Mouse (Mus musculus) adrenal gland, postnatal 25 days (tissue): ENCODE results near the gene Fancl. TPM values are rescaled to one million over a fixed set of nuclear protein-coding genes. Genes with fewer than 3 reads are reported as not detected.

Experiments
- DNase-seq: peaks from one replicate; pipeline ENCODE4 v3.0.0; 2021; ENCODE audit warnings: mixed read lengths
- total RNA-seq: library from RNA; stranded (reverse); gene quantifications from 2 replicates; pipeline ENCODE4 v1.2.3, GENCODE M21; 2021

Fancl gene
- total RNA-seq, 1 experiment from 2014 or later: 16.6 TPM

DNA sequence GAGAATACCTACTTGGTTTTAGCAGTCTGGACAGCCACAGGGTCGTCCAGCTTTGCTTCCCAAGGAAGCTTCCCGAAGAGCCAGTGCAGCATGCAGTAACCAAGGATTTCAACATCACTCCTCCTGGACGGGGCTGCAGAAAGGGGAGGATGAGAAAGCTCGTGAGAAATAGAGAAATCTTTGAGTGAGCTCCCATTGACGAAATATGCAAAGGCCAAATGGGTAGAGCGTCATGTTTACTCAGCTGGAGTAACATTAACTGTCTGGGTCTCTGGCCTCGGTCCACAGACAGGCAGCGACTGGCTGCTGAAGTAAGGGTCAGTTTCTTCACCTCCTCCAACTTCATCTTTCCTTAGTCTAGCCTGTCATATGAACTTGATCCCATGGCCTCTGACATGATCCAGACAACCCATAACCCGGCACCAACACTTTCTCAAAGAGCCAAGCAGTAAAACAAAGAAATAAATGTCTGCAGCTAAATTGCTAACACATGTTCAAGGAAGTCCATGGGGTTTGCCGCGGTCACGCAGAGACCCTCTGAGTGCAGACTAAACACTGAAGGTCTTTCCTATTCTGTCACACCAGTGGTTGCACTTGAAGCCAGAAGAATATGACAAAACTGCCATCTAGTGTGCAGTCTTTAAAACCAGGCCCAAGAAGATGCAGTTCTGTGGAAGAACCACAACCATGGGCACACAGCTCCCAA, 104.0 kb downstream of the Fancl start:
- DNase-seq: no peak

GRCm38 (mm10) chr11:26495951-26496350, 110.0 kb downstream of the Fancl start:
- no peak for DNase-seq

GRCm38 (mm10) chr11:26513683-26514082, 127.7 kb downstream of the Fancl start:
- DNase-seq: no peak

DNA sequence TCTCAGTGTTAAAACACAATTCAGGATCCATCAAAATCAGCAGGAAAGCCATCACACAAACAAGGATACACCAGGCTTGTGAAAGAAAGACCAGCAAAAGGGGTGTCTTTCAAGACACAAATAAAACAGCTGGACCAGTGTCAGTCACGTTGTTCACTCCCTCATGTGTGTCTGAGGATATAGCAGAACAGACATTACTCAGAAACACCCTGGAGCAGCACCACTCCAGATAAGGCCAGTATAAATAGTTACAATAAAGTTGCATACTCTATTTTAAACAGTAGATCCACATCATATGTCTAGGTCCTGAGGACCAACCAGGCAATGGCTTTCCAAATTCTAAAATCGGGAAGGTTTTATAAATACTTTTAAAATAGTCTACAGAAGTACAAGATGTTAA, 130.2 kb downstream of the Fancl start:
- DNase-seq: no peak

DNA sequence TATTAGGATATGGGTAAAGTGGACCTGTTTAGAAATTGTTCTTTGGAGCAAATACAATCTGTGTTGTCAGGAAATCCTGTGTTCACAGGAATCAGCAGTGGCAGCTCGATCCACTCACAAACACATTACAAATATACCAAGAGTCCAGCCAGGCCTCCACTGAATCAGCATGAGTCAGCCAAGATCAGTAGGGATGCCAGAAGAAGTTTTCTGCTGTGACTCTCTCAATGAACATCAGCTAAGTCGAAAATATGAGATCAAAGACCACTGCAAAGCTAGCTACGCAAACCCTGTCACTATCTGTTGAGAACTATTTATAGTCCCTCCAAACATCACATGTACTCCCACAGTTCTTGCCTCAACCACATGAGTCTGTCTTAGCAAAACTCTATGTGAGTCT, 133.1 kb downstream of the Fancl start:
- DNase-seq: peak; percentile 2

Other genes starting within 250 kb of the Fancl start
- 0.46 and 1.0 TPM in 2 replicates for gene 5730522E02Rik, start 175.4 kb upstream of the Fancl start, total RNA-seq
- gene Gm6899, start 207.1 kb downstream of the Fancl start, total RNA-seq: not detected in 2 replicates
- gene Vrk2, start 207.9 kb downstream of the Fancl start, total RNA-seq: 9.7 and 14.9 TPM in 2 replicates